Mouse (Mus musculus): ENCODE data around the gene Dydc2. TPM values are rescaled to one million over a fixed set of nuclear protein-coding genes. Genes with fewer than 3 reads are reported as not detected.

Gene Dydc2
- not detected for polyA plus RNA-seq (2014; fragmentation: Illumina TruSeq; extraction: RNeasy Lipid Tissue Mini Kit (QIAGEN cat#74804); ENCODE audit: low read depth, low replicate concordance)

DNA sequence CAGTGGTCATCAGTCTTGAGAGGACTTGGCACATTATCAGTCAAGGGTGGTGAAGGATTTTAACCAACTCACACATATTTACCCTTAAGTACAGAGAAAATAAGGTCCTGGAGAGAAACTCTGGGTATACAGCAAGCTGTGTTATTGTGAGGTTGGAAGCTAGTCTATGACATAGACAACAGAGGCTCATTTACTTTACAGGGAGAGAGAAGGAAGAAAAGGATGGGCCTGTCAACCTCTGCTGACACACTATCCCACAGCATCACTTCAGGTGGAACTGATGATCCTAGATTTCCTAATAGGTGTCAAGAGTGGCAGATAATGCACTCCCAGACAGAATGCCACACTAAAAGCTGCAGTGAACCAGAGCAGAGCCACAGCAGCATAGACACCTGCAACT is at the start of gene Dydc2:
Gene Dydc2, minus strand, starts transcription at position 101 of the 400 bp plus-strand sequence.

GRCm38 (mm10) chr14:41104853-41105444 is 35.9 kb upstream of the Dydc2 start, which contains the start of gene Mat1a:
Mat1a (plus strand) TSS chr14:41105035.

DNA sequence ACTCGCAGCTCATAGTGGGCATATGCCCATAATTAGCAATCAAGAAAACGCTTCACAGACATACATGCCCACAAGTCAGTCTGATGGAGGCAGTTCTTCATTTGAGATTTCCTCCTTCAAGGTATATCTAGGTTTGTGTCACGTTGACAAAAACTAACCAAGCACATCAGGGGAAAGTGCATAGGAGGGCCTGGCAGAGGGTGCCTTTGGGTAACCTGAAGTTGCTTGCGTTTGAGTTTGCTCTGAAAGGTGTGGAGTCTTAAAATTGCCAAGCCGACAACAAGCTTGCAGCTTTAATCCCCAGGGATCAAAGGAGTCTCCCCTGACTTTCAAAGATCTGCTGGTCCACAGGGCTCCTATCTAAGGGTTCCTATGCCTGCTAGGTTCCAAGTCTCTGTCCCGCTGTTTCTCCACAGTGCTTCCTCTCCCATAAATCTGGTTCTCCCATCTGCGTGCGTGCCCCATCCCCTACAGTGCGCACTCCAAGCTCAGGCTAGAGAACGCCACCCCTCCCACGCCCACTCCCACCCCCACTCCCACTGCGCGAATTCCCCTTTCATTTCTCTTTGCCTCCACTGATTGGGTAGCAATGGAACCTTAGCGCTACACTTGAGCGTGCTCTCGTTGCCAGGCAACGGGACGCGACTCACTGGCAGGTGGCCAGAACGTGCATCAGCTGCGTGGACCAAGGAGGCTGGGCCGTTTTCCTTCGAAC is 3.4 kb upstream of the Dydc2 start, which contains the start of gene Dydc1:
Gene Dydc1, plus strand, starts transcription at position 683 of the 715 bp plus-strand sequence.

DNA sequence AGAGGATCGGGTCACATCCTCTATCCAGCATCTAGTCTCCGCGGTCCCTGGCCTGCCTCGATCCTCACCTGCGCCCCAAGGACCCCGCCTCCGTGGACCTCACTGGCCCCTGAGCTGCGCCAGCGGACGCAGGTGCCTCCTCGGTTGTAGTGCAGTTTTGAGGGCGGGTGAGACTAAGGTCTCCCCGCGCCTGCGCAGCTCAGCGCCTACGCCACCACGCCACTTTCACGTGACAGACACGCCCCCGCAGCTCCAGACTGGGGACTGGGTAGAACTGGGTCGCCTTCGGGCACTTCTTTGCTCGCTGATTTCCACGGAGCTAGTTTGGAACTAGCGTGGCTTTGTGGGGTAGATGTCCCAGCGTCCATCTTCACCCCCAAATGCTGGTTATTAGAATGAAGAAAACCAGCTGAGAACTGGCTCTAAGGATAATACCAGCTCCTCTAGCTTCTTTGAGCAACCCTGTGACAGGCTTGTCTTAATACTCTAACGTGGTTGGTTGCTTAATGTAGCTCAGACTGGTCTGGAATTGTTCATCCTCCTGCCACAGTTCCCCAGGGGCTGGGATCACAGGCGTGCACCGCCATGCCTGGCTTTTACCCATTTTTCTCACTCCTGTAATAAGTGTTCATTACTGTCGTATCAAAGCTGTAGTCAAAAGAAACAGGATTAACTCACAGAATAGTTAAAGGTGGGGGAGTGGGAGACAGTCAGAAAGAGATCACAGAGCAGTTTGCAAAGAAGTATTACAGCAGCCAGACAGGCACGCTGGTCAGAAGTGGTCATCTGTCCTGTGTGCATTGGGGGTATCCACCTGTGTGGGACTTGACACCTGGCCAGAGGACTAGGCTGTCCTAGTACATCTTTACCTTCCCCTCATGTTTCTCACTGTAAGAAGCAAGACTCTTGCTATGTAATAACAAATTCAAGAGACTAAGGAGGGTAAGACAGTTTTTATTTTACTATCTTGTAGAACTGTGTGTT is 55.1 kb downstream of the Dydc2 start, which contains the start of gene Fam213a:
Gene Fam213a, minus strand, starts transcription at position 159 of the 984 bp plus-strand sequence.

Other genes starting within 250 kb of the Dydc2 start
- 0.63 TPM for gene Sh2d4b, start 175.9 kb downstream of the Dydc2 start, polyA plus RNA-seq (2014; fragmentation: Illumina TruSeq; extraction: RNeasy Lipid Tissue Mini Kit (QIAGEN cat#74804); ENCODE audit: low read depth, low replicate concordance)
- 11.8 TPM for gene Tspan14, start 102.4 kb downstream of the Dydc2 start, polyA plus RNA-seq (2014; fragmentation: Illumina TruSeq; extraction: RNeasy Lipid Tissue Mini Kit (QIAGEN cat#74804); ENCODE audit: low read depth, low replicate concordance)
- 29.1 TPM for gene Fam213a, start 55.4 kb downstream of the Dydc2 start, polyA plus RNA-seq (2014; fragmentation: Illumina TruSeq; extraction: RNeasy Lipid Tissue Mini Kit (QIAGEN cat#74804); ENCODE audit: low read depth, low replicate concordance)
- gene Dydc1, start 3.7 kb upstream of the Dydc2 start, polyA plus RNA-seq (2014; fragmentation: Illumina TruSeq; extraction: RNeasy Lipid Tissue Mini Kit (QIAGEN cat#74804); ENCODE audit: low read depth, low replicate concordance), result not detected
- not detected for gene Mat1a, start 35.8 kb upstream of the Dydc2 start, polyA plus RNA-seq (2014; fragmentation: Illumina TruSeq; extraction: RNeasy Lipid Tissue Mini Kit (QIAGEN cat#74804); ENCODE audit: low read depth, low replicate concordance)
- not detected for gene Sftpa1, start 62.6 kb upstream of the Dydc2 start, polyA plus RNA-seq (2014; fragmentation: Illumina TruSeq; extraction: RNeasy Lipid Tissue Mini Kit (QIAGEN cat#74804); ENCODE audit: low read depth, low replicate concordance)
- gene Mbl1, start 82.2 kb upstream of the Dydc2 start, polyA plus RNA-seq (2014; fragmentation: Illumina TruSeq; extraction: RNeasy Lipid Tissue Mini Kit (QIAGEN cat#74804); ENCODE audit: low read depth, low replicate concordance), result not detected
- not detected for gene Sftpd, start 115.9 kb upstream of the Dydc2 start, polyA plus RNA-seq (2014; fragmentation: Illumina TruSeq; extraction: RNeasy Lipid Tissue Mini Kit (QIAGEN cat#74804); ENCODE audit: low read depth, low replicate concordance)
- gene Gm2832, start 209.6 kb upstream of the Dydc2 start, polyA plus RNA-seq (2014; fragmentation: Illumina TruSeq; extraction: RNeasy Lipid Tissue Mini Kit (QIAGEN cat#74804); ENCODE audit: low read depth, low replicate concordance), result not detected

Measured in sigmoid colon, adult 10 weeks (tissue).